Mouse (Mus musculus) lung, adult 2 months (tissue): Measurements from ENCODE around the gene Cenpe.

Source experiments
- CTCF ChIP-seq: fragments of 200-500 bp; IDR thresholded peaks from 2 replicates; pipeline ENCODE4 v1.5.1; 2011; ENCODE audit warnings: mild to moderate bottlenecking, low read length, control low read depth; ENCODE audit not compliant: insufficient read depth
- POLR2A ChIP-seq: fragments of 200-500 bp; IDR thresholded peaks from 2 replicates; pipeline ENCODE4 v1.6.1; 2011; ENCODE audit warnings: low read depth, mild to moderate bottlenecking, control low read depth, low read length, borderline replicate concordance; ENCODE audit errors: extremely low read depth

- TF ChIP-seq POLR2A (no peak), CTCF (no peak)
Observed at GRCm38 (mm10) chr3:135313727-135314126, 101.4 kb downstream of the Cenpe start.
